ENCODE assay signal across 20 mouse cellular contexts in genomic region chr10:82770713-82771112, GRCm38 (mm10).
"Had no signal": no experiment of that assay in that cellular context is flagged by ENCODE, and none has a peak within 500 bp of the region (broad histone marks: within the 10 kb centered on the region; RNA-seq: fewer than 3 reads in every experiment).

No protein-coding gene starts in this region.

- ATAC-seq: midbrain, embryonic 16.5 days had no signal

- H3K27me3 ChIP-seq: midbrain, embryonic 12.5 days; neural tube, embryonic 13.5 days; neural tube, embryonic 15.5 days had no signal

- H3K4me1 ChIP-seq: midbrain, embryonic 12.5 days; neural tube, embryonic 15.5 days had no signal

- H3K27ac ChIP-seq: macrophage; midbrain, embryonic 10.5 days; midbrain, embryonic 12.5 days; neural tube, embryonic 13.5 days; neural tube, embryonic 15.5 days had no signal

- H3K36me3 ChIP-seq: midbrain, embryonic 10.5 days; midbrain, embryonic 12.5 days; neural tube, embryonic 13.5 days; neural tube, embryonic 15.5 days had no signal

- H3K9me3 ChIP-seq: midbrain, embryonic 10.5 days; neural tube, embryonic 13.5 days; neural tube, embryonic 15.5 days had no signal

- H3K9ac ChIP-seq: lung, embryonic 14.5 days; midbrain, embryonic 12.5 days; neural tube, embryonic 13.5 days; neural tube, embryonic 15.5 days had no signal

- H3K4me3 ChIP-seq: midbrain, embryonic 10.5 days; midbrain, embryonic 12.5 days; myocyte; neural tube, embryonic 13.5 days; neural tube, embryonic 15.5 days had no signal

- H3K4me2 ChIP-seq: lung, embryonic 14.5 days; midbrain, embryonic 12.5 days; neural tube, embryonic 13.5 days; neural tube, embryonic 15.5 days had no signal

- DNase-seq: lung, adult 18-20 months; lung, embryonic 14.5 days; lung, postnatal 14 days; lung, postnatal 36 days; midbrain, embryonic 14.5 days; retina, postnatal 1 day; right cerebral cortex, adult 18-20 months; right cerebral cortex, postnatal 25 days; right cerebral cortex, postnatal 4 days; spleen, adult 18-20 months; thymus, adult 2 months; thymus, postnatal 25 days; thymus, postnatal 4 days had no signal
